Mouse (Mus musculus) embryo, embryonic 11.5 days (tissue): ENCODE results near the gene S100a7a.
A peak's percentile ranks its signal among the peaks of the same experiment; 100 is the strongest.

Source experiments
- DNase-seq: peaks from one replicate; pipeline ENCODE4 v3.0.0-alpha.2; 2012; ENCODE audit warnings: low read depth, low spot score

The S100a7a gene

GRCm38 (mm10) chr3:90653717-90654116 lies at the start of gene S100a7a:
Gene S100a7a (plus strand): TSS chr3:90654017.
- no peak for DNase-seq

DNA sequence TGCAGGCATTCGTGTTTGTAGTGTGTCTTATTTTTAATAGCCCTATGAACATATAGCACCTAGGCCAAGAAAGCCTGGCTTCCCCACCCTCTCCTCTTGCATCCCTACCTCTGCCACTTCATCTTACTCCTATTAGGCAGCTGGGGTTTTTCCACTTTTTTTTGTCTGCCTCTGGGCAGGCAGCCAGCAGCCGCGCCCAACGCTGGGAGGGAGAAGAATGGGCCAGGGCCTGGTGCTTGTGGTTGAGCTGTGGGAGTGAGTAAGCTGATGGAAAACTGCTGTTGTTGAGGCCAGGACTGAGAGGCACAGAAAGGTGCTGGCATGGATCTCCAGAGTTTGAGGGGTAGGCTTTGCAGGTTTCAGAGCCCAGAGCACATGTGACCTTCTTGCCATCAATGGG lies 49.4 kb upstream of the S100a7a start:
- DNase-seq, result no peak

GRCm38 (mm10) chr3:90605049-90605448 lies 48.8 kb upstream of the S100a7a start:
- no peak for DNase-seq

DNA sequence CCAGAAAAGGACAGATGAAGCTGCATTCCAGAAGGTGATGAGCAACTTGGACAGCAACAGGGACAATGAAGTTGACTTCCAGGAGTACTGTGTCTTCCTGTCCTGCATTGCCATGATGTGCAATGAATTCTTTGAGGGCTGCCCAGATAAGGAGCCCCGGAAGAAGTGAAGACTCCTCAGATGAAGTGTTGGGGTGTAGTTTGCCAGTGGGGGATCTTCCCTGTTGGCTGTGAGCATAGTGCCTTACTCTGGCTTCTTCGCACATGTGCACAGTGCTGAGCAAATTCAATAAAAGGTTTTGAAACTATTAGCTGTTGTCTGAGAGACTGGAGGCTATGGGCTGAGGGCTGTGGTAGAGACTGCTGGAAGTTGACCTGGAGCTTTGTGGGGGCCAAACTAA lies 48.1 kb upstream of the S100a7a start:
- no peak for DNase-seq

DNA sequence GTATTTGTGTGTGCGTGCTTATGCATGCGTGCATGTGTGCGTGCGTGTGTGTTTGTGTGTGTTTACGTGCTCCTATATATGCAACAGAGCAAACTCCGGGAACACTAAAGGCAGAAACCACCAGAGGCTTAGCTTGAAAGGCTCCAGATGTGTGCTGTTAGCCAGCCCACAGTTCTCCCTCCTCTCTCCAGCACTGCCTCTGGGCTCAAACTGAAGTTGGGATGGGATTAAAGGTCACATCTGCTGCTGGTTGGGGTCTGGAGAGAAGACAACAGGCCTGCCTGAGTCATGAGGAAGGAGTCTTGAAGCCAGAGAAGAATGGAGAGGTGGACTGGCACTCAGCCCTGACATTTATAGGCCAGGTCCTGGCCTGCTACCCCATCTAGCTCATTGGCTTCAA lies 47.6 kb upstream of the S100a7a start:
- no peak for DNase-seq

DNA sequence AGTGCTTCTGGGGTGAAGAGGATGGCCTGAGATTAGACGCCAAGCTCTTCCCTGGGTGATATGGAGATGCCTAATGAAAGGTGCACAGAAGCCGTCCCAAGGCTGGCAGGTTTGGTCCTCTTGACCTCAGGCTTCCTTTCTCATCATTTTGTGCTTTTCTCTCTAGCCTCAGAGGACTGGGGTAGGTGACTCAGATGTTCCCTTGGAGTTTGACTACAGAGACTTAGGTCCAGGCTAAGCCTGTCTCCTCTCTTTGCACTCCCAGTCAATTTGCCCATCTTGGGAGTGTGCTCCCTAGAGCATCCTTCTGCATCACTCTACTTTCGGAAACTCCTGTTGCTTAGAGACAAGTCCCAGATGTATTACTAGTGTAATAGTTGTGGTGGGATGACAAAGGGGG lies 46.5 kb upstream of the S100a7a start:
- no peak for DNase-seq

DNA sequence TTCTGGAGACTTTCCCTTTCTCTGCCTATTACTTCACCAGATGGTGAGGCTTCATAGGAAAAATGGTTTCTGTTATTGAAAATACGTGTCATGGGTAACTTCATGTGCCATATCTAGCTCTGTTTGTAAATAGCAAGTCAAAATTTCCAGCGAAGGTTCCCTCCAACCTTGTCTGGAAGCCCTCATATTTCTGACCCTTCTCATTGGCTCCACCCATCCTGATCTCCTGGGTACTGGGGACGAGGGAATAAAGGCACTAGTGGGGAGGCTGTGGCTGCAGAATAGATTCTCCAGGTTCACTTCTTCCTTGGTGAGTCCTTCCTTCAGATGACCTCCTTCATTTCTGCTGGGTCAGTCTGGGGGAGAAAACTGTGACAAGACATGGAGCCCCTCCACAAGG lies 45.6 kb upstream of the S100a7a start, which contains the start of gene S100a5:
Gene S100a5 (plus strand): TSS at position 301 of the 400 bp plus-strand sequence.
- DNase-seq, result no peak

- no peak for DNase-seq
Measured at GRCm38 (mm10) chr3:90609102-90609501, 44.7 kb upstream of the S100a7a start.

DNA sequence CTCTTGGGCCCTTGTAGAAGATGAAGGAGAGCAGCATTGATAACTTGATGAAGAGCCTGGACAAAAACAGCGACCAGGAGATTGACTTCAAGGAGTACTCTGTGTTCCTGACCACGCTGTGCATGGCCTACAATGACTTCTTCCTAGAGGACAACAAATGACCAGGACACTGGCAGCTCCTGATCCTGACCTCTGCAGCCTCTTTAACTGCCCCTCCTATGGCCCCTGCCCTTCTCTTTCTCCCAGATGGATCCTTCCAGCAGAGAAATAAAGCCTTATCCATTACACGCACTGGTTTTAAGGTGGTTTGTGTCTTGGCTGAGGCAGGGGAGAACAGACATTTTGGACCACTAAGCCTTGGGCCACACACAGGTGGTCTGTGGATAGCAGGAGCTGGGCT lies 42.3 kb upstream of the S100a7a start:
- no peak for DNase-seq

DNA sequence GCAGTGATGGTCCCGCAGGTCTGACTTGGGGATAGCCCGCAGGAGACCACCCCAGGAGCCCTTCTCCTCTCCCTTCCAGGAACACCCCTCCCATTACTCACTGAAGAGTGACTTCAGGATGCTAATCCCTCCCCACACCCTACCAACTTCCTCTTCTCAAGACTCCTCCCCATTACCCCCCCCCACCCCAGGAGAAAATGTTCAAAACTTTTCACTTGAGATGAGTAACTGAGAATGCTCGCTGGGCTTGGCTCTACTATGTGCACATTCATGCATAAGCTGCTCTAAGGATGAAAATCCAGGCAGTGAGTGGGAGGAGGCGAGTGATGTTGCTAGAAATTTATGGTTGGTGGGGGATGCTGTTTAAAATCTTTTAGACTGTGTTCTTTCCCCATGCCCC lies 41.8 kb upstream of the S100a7a start:
- no peak for DNase-seq

DNA sequence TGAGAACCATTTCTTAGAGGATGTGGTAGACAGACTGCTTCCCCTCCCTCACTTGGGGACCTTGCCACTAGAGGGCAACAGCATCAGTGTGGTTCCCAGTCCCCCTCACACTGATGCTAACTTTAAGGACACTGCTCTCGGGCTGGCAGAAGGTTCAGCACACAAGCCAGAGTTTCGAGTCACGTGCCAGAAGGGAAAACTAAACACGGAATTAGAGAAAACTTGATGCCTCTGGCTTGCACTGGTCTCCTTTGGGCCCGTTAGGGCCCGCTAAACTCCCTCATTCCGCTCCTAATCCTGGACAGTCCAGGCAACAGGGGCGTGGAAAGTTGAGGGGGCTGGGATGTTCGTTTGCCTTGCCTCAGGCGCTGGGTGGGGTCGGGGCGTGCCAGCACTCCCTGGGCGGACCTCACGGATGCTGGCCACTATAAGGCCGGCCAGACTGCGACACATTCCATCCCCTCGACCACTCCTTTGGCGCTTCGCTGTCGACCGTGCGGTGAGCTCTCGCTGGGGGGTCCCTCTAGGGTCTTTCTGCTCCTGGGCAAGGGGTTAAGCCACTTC lies 41.0 kb upstream of the S100a7a start, which contains the start of gene S100a6:
Gene S100a6 (plus strand): TSS at position 155 of the 564 bp plus-strand sequence.
- peak; percentile 43 for DNase-seq

GRCm38 (mm10) chr3:90613461-90614147 lies 40.2 kb upstream of the S100a7a start:
- DNase-seq, result no peak

DNA sequence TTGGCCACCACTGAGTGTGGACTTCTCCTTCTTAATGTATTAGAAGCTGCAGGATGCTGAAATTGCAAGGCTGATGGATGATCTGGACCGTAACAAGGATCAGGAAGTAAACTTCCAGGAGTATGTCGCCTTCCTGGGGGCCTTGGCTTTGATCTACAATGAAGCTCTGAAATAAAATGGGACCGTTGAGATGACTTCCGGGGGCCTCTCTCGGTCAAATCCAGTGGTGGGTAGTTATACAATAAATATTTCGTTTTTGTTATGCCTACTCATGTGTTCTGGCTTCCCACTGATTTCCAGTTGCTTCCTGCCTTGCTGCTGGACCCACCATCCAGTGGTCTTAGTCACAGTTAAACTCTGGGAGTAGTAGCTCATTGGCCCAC lies 39.7 kb upstream of the S100a7a start:
- DNase-seq, result no peak

GRCm38 (mm10) chr3:90614611-90615251 lies 39.1 kb upstream of the S100a7a start:
- no peak for DNase-seq

DNA sequence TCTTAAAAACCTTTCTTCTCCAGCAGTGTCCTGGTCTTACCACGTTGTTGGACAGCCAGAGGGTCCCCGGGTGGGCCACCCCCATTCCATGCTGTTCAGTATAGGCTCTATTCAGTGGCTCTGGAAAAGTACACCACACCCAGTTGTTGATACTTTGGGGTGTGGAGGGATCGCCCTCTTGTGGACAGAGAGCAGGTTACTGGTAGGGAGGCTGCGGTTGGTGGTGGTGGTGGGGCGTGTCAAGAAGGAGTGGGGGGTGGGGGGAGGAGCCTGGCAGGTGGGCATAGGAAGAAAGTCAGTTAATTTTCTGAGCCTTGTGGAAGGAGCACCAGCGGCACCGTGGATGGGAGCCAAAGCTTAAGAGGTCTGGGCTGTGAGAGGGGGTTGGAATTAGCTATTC lies 38.4 kb upstream of the S100a7a start:
- peak; percentile 38 for DNase-seq

GRCm38 (mm10) chr3:90615911-90616310 lies 37.9 kb upstream of the S100a7a start:
- DNase-seq, result no peak

DNA sequence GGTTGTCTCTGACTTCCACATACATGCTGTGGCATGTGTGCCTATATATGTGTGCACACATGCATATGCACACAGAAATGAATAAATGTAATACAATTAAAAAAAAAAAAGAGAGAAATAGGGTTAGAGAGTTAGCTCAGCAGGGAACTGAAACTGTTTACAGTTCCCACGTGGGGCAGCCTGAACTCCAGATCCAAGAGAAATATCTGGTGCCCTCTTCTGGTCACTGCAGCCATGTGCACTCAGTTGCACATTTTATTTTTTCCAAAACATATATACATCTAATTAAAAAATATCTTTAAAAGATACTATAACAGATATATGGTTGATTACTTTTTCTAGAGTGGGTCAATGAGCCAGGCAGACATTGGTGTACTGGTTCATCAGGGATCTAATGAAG lies 36.2 kb upstream of the S100a7a start:
- DNase-seq, result no peak

GRCm38 (mm10) chr3:90621552-90621951 lies 32.3 kb upstream of the S100a7a start:
- DNase-seq, result no peak

DNA sequence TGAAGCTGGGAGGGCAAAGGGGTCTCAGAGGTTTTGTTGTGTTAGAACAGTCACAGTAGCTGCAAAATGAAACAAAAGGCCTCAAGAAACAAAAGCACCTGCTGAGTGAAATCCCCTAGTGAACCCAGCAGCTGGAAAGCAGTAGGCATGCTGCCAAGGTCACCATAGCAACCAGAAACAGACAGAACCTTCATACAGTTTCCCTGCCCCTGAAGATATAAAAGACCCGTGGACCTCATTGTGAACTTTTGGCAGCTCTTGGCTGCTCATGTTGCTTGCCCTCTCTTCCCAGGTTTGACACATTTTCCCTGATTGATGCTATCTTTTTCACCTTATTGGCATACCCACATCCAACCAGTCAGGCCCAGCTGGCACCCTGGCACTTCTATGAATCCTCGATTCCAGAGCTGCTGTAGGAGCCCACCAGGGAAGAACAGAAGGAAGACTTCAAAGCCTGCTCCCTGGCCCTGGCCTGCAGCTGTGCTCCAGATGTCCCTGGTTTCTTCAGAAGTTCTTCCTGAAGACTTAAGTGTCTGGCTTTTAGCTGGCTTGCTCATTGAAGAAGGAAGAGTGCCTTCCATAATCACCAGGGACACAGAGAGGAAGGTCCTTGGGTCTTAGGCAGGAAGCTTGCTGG lies 30.3 kb upstream of the S100a7a start:
- DNase-seq, result peak; percentile 31

DNA sequence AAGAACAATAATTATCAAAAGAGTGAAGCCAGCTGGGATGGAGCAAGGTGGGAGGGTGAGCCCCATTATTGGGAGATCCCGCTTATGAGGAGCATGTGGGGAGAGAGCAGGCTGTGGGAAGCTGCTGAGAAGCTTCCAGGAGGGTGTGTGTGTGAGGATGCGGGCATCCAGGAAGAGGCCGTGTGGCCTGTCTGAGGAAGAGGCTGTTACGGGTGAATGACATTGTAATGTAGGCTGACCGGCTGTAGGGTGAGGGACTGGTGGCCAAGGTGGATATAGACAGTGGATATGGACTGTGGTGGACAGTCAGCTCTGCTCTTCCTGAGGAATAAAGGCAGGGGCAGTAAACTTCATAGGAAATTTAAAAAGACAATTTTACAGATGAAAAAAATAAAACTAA lies 28.3 kb upstream of the S100a7a start:
- DNase-seq, result no peak

- no peak for DNase-seq
Measured at GRCm38 (mm10) chr3:90626266-90627021, 27.4 kb upstream of the S100a7a start.

- DNase-seq, result no peak
Measured at GRCm38 (mm10) chr3:90627366-90627765, 26.5 kb upstream of the S100a7a start.
